Mouse (Mus musculus): ENCODE data around the gene Trrap. TPM values are rescaled to one million over a fixed set of nuclear protein-coding genes. Genes with fewer than 3 reads are reported as not detected.

Trrap gene
- total and polyA plus RNA-seq, 3 experiments, result 18.2 to 77.0 (median 55.0) TPM

DNA sequence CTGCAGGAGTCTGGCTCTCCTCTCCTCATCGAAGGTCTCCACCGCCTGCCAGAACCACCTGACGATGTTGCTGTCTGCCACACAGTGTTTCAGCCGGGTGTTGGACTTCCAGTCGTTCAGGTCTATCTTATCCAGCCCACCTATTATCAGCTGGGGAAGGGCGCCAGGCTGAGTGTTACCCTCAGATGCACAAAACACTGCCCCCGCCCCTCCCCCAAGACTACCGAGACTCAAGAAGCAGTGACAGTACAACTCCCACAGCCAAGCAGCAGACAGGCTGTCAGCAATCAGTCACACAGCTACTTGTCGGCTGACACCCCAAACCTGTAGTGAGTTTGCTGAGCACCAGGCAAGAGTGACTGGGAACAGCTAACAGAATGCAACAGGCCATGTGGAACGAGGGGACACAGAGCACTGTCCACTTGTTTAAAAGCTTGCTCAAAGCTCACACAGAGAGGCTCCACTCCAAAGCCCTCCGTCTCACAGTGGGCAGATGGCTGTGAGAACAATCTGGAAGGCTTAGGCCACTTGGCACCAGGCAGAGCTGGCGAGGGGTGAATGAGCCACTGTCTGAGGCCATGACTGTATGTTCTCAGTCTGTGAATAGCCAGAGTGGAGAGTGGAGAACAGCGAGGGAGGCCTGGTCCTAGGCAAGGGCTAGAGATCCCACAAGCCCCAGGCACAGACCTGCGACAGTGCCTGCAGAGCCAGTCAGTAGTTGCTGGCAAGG is 114.3 kb downstream of the Trrap start:
- TF ChIP-seq ZNF384 (IDR thresholded peaks at IDR 0.05; ENCODE audit: low read depth, low read length), result no peak
- TF ChIP-seq SMC3 (IDR thresholded peaks at IDR 0.05; ENCODE audit: low read depth, low read length), result no peak
- dilution Hi-C loops (cut with MboI; ENCODE audit: extremely low pct_ligation_motif_present, extremely low pct_unique_long_range_greater_than_20kb, low sequenced_read_pairs) (no loop called here), in situ Hi-C loops (cut with MboI; ENCODE audit: low pct_ligation_motif_present, low pct_unique_long_range_greater_than_20kb, low sequenced_read_pairs) (no loop called here)
- no peak overlapping the region for H3K9ac ChIP-seq (ENCODE audit: insufficient read depth, low read depth)
- H3K9me3 ChIP-seq (replicated peaks; ENCODE audit: low read length), result no peaks in the 10 kb centered on the region
- H3K4me2 ChIP-seq (ENCODE audit: insufficient read depth, low read depth, poor library complexity, severe bottlenecking), result no peak overlapping the region
- no peak overlapping the region for H3K4me3 ChIP-seq (replicated peaks in 1 of 3; ENCODE audit: low read depth in 2 of 3, low read length in 2 of 3, poor library complexity in 1 of 3)
- no peaks in the 10 kb centered on the region for H3K79me2 ChIP-seq (replicated peaks; ENCODE audit: control insufficient read depth, extremely low read depth, insufficient read depth, poor library complexity, severe bottlenecking)
- H3K27ac ChIP-seq (ENCODE audit: insufficient read depth, low read depth), result no peak overlapping the region
- peaks cover 22 to 88% of the 10 kb centered on the region in 2 experiments for H3K36me3 ChIP-seq (replicated peaks in 1 of 2; ENCODE audit: control insufficient read depth in 1 of 2, insufficient read depth in 1 of 2, low read length in 1 of 2)
- H3K4me1 ChIP-seq (ENCODE audit: control insufficient read depth in 1 of 2, insufficient read depth in 2 of 2), result no peaks in the 10 kb centered on the region
- no peaks in the 10 kb centered on the region for H3K27me3 ChIP-seq (replicated peaks)
- DNase-seq (ENCODE audit: extremely low read depth), result no peak

DNA sequence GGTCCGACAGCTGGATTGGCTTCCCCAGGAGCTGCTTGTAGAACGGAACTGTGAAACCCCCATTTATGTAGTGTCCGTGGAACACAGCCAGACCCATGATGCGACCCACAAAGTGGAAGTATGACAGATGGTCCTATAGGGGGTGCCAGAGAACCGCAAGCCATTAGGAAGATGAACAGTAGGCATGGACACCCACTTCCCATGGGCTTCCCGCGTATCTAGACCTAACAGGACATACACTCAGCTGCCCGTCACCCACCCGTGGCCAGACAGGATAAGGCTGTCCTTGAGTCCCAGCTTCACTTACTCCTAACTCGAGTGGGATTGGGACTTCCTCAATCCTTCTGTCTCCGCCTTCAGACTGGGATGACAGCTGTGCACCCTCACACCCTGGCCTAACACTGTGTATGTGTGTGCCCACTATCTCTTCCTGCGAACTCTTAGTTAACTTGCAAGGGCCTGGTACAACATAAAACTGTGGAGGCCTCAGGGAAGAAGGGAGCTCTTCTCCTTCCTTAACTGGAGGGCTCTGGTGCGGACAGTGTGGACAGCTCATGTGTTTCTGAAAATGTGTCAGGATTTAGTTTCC is 117.2 kb downstream of the Trrap start:
- no peak overlapping the region for H3K4me2 ChIP-seq (ENCODE audit: insufficient read depth, low read depth, poor library complexity, severe bottlenecking)
- no peaks in the 10 kb centered on the region for H3K9me3 ChIP-seq (replicated peaks; ENCODE audit: low read length)
- in situ Hi-C loops (cut with MboI; ENCODE audit: low pct_ligation_motif_present, low pct_unique_long_range_greater_than_20kb, low sequenced_read_pairs), result no loop called here
- H3K79me2 ChIP-seq (replicated peaks; ENCODE audit: control insufficient read depth, extremely low read depth, insufficient read depth, poor library complexity, severe bottlenecking), result no peaks in the 10 kb centered on the region
- no peak overlapping the region for H3K4me3 ChIP-seq (replicated peaks in 1 of 3; ENCODE audit: low read depth in 2 of 3, low read length in 2 of 3, poor library complexity in 1 of 3)
- H3K9ac ChIP-seq (ENCODE audit: insufficient read depth, low read depth), result no peak overlapping the region
- H3K4me1 ChIP-seq (ENCODE audit: control insufficient read depth in 1 of 2, insufficient read depth in 2 of 2), result no peaks in the 10 kb centered on the region
- TF ChIP-seq E2F4 (IDR thresholded peaks at IDR 0.05; ENCODE audit: insufficient replicate concordance, low read depth, low read length) (no peak), USF2 (conservative IDR thresholded peaks at IDR 0.05; ENCODE audit: low read depth, low read length) (no peak), ETS1 (conservative IDR thresholded peaks at IDR 0.05; ENCODE audit: low read depth, low read length) (no peak), JUN (IDR thresholded peaks at IDR 0.05; ENCODE audit: insufficient read depth, low read depth, low read length) (no peak), HCFC1 (IDR thresholded peaks at IDR 0.05; ENCODE audit: low read depth, low read length) (no peak), PAX5 (IDR thresholded peaks at IDR 0.05; ENCODE audit: low read length) (no peak), POLR2A (IDR thresholded peaks at IDR 0.05; ENCODE audit: low read depth, low read length) (no peak), CTCF (conservative IDR thresholded peaks at IDR 0.05 in 1 of 2, IDR thresholded peaks at IDR 0.05 in 1 of 2; ENCODE audit: low read depth in 2 of 2, low read length in 2 of 2) (peak in 1 of 2 experiments; percentile 37; a peak in 2 of 4 replicates), MAZ (IDR thresholded peaks at IDR 0.05; ENCODE audit: low read depth, low read length) (no peak), USF1 (IDR thresholded peaks at IDR 0.05; ENCODE audit: low read depth, low read length) (no peak), MAX (IDR thresholded peaks at IDR 0.05; ENCODE audit: low read length) (no peak), SMC3 (IDR thresholded peaks at IDR 0.05; ENCODE audit: low read depth, low read length) (peak; percentile 5; the same call in 1 of the 2 replicates), RAD21 (IDR thresholded peaks at IDR 0.05; ENCODE audit: low read depth, low read length) (peak; percentile 18), SIN3A (IDR thresholded peaks at IDR 0.05; ENCODE audit: low read length) (no peak), TBP (conservative IDR thresholded peaks at IDR 0.05; ENCODE audit: low read depth, low read length) (no peak), TCF12 (IDR thresholded peaks at IDR 0.05; ENCODE audit: low read depth, low read length) (no peak), RCOR1 (conservative IDR thresholded peaks at IDR 0.05; ENCODE audit: low read depth, low read length) (no peak), GABPA (IDR thresholded peaks at IDR 0.05; ENCODE audit: insufficient replicate concordance, low read depth, low read length) (no peak), CHD2 (IDR thresholded peaks at IDR 0.05; ENCODE audit: low read length) (no peak), ZMIZ1 (IDR thresholded peaks at IDR 0.05; ENCODE audit: low read depth, low read length) (no peak), KAT2A (IDR thresholded peaks at IDR 0.05; ENCODE audit: insufficient replicate concordance, low read length) (no peak), NRF1 (IDR thresholded peaks at IDR 0.05; ENCODE audit: low read depth, low read length) (no peak)
- peaks cover 22 to 89% of the 10 kb centered on the region in 2 experiments for H3K36me3 ChIP-seq (replicated peaks in 1 of 2; ENCODE audit: control insufficient read depth in 1 of 2, insufficient read depth in 1 of 2, low read length in 1 of 2)
- dilution Hi-C loops (cut with MboI; ENCODE audit: extremely low pct_ligation_motif_present, extremely low pct_unique_long_range_greater_than_20kb, low sequenced_read_pairs), result no loop called here
- no peak for DNase-seq (ENCODE audit: extremely low read depth)
- H3K27me3 ChIP-seq (replicated peaks), result no peaks in the 10 kb centered on the region
- no peak overlapping the region for H3K27ac ChIP-seq (ENCODE audit: insufficient read depth, low read depth)
